Mouse (Mus musculus) 3134 (cell line): Measurements from ENCODE around the gene Arpp21.
A peak's percentile ranks its signal among the peaks of the same experiment; 100 is the strongest.

Source experiments
- DNase-seq: peaks from one replicate; pipeline ENCODE4 v3.0.0-alpha.2; 2011; ENCODE audit warnings: low spot score; ENCODE audit not compliant: insufficient read length; ENCODE audit errors: extremely low read depth

The Arpp21 gene

GRCm38 (mm10) chr9:112231935-112232575 lies 3.7 kb downstream of the Arpp21 start:
- no peak for DNase-seq

GRCm38 (mm10) chr9:112231383-112231782 lies 4.4 kb downstream of the Arpp21 start:
- DNase-seq = no peak

- no peak for DNase-seq
Measured at GRCm38 (mm10) chr9:112230716-112231361, 4.9 kb downstream of the Arpp21 start.

GRCm38 (mm10) chr9:112228470-112228869 lies 7.3 kb downstream of the Arpp21 start:
- no peak for DNase-seq

GRCm38 (mm10) chr9:112227174-112227573 lies 8.6 kb downstream of the Arpp21 start:
- no peak for DNase-seq

GRCm38 (mm10) chr9:112226511-112226910 lies 9.2 kb downstream of the Arpp21 start:
- DNase-seq = no peak

GRCm38 (mm10) chr9:112225046-112225445 lies 10.7 kb downstream of the Arpp21 start:
- no peak for DNase-seq

- no peak for DNase-seq
Measured at GRCm38 (mm10) chr9:112219372-112219771, 16.4 kb downstream of the Arpp21 start.

GRCm38 (mm10) chr9:112218237-112218636 lies 17.5 kb downstream of the Arpp21 start:
- no peak for DNase-seq

GRCm38 (mm10) chr9:112217161-112217560 lies 18.6 kb downstream of the Arpp21 start:
- no peak for DNase-seq

GRCm38 (mm10) chr9:112215030-112215806 lies 20.5 kb downstream of the Arpp21 start:
- no peak for DNase-seq

- no peak for DNase-seq
Measured at GRCm38 (mm10) chr9:112213411-112214255, 22.1 kb downstream of the Arpp21 start.

GRCm38 (mm10) chr9:112209803-112210202 lies 25.9 kb downstream of the Arpp21 start:
- no peak for DNase-seq

- peak; percentile 11 for DNase-seq
Measured at GRCm38 (mm10) chr9:112207767-112208166, 28.0 kb downstream of the Arpp21 start.

- DNase-seq = no peak
Measured at GRCm38 (mm10) chr9:112198296-112198695, 37.4 kb downstream of the Arpp21 start.

- no peak for DNase-seq
Measured at GRCm38 (mm10) chr9:112194049-112194448, 41.7 kb downstream of the Arpp21 start.

GRCm38 (mm10) chr9:112189394-112189793 lies 46.3 kb downstream of the Arpp21 start:
- DNase-seq = no peak

- DNase-seq = no peak
Measured at GRCm38 (mm10) chr9:112188358-112188893, 47.3 kb downstream of the Arpp21 start.

GRCm38 (mm10) chr9:112187667-112188066 lies 48.1 kb downstream of the Arpp21 start:
- no peak for DNase-seq
